Mouse (Mus musculus): ENCODE data around the gene Ngp.

- TF ChIP-seq CTCF (IDR thresholded peaks at IDR 0.05; ENCODE audit: control insufficient read depth, insufficient read depth, insufficient read length) (no peak), FOSL1 (IDR thresholded peaks at IDR 0.05; ENCODE audit: insufficient read depth, low read length, poor library complexity, severe bottlenecking) (no peak), MAX (IDR thresholded peaks at IDR 0.05) (no peak), MYOG (IDR thresholded peaks at IDR 0.05; ENCODE audit: control insufficient read depth, extremely low read depth, insufficient read length) (no peak)
Measured at GRCm38 (mm10) chr9:110369860-110370259, 49.7 kb upstream of the Ngp start.
